Mouse (Mus musculus) liver, embryonic 16.5 days (tissue): ENCODE results near the gene Lekr1. TPM values are rescaled to one million over a fixed set of nuclear protein-coding genes. Genes with fewer than 3 reads are reported as not detected.

Experiments used
- ATAC-seq: fragments of 200-750 bp; cut with Nextera tagmentation; 2 replicates; pipeline ENCODE4 v1.8.0; 2017; ENCODE audit warnings: low read depth, mild to moderate bottlenecking, moderate number of reproducible peaks, moderate library complexity
- H3K27ac ChIP-seq: fragments of 300-500 bp; sonication (generic); 2 replicates; pipeline ENCODE4 v1.5.1; 2014; ENCODE audit warnings: mild to moderate bottlenecking, low read length
- H3K27me3 ChIP-seq: fragments of 300-500 bp; sonication (generic); 2 replicates; pipeline ENCODE4 v1.6.1; 2014; ENCODE audit warnings: low read depth, low read length, mixed read lengths; ENCODE audit not compliant: control insufficient read depth, insufficient read depth
- H3K36me3 ChIP-seq: fragments of 300-500 bp; sonication (generic); 2 replicates; pipeline ENCODE4 v1.6.1; 2014; ENCODE audit warnings: mild to moderate bottlenecking; ENCODE audit not compliant: control insufficient read depth, insufficient read depth
- H3K4me1 ChIP-seq: fragments of 300-500 bp; sonication (generic); 2 replicates; pipeline ENCODE4 v1.6.1; 2014; ENCODE audit warnings: low read depth, low read length, mixed read lengths; ENCODE audit not compliant: control insufficient read depth
- H3K4me2 ChIP-seq: fragments of 300-500 bp; sonication (generic); 2 replicates; pipeline ENCODE4 v1.6.1; 2014; ENCODE audit warnings: low read depth, low read length, mixed read lengths
- H3K4me3 ChIP-seq: fragments of 300-500 bp; sonication (generic); 2 replicates; pipeline ENCODE4 v1.5.1; 2014; ENCODE audit warnings: low read depth, mild to moderate bottlenecking, low read length
- H3K9ac ChIP-seq: fragments of 300-500 bp; sonication (generic); 2 replicates; pipeline ENCODE4 v1.6.1; 2014; ENCODE audit warnings: low read depth, low read length
- H3K9me3 ChIP-seq: fragments of 300-500 bp; sonication (generic); replicated peaks from 2 replicates; pipeline ENCODE4 v1.6.1; 2016; ENCODE audit warnings: low read length; ENCODE audit not compliant: control insufficient read depth
- WGBS: fragments of 180-500 bp; shearing (Covaris S2); extraction: QIAGEN DNeasy Blood & Tissue Kit; methylation state at CpG from one replicate; pipeline ENCODE4 v1.1.7; 2014; ENCODE audit not compliant: insufficient replicate concordance; 5-methylcytosine and 5-hydroxymethylcytosine counted together
- polyA plus RNA-seq: library from polyadenylated mRNA; unstranded; fragments of >200 nt; fragmentation: Nextera tagmentation; extraction: Ambion mirVana; gene quantifications from 2 replicates; pipeline ENCODE4 v1.2.1, GENCODE M21; 2015

Lekr1 gene
- polyA plus RNA-seq, 1 experiment from 2014 or later, result 0.94 TPM

DNA sequence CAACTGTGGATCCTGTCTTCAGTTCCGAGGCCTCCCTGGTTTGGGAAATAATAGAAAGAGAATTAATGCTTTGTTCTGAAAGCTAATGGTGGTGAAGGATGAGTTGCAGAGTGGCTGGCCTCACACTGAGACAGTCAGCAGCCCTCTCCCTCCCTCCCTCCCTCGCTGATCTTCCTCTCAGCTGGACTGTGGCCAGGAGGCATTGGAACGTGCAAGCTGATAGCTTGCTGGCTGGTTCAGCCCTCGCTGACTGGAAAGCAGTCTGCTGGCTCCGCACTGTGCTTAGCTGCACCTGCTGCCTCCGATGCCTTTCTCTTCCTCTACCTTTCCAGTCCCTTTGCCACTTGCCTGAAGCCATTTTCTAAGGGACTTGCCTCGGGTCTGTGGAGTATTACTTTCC lies 163.2 kb downstream of the Lekr1 start:
- H3K36me3 ChIP-seq, result no peaks in the 10 kb centered on the region
- no peak for ATAC-seq
- H3K4me3 ChIP-seq, result no peak overlapping the region
- H3K4me1 ChIP-seq, result no peaks in the 10 kb centered on the region
- no peaks in the 10 kb centered on the region for H3K9me3 ChIP-seq
- H3K27me3 ChIP-seq, result no peaks in the 10 kb centered on the region
- WGBS, result 32% methylated on average over 7 of the region's 7 CpGs
- no peak overlapping the region for H3K4me2 ChIP-seq
- H3K9ac ChIP-seq, result no peak overlapping the region
- no peak overlapping the region for H3K27ac ChIP-seq

DNA sequence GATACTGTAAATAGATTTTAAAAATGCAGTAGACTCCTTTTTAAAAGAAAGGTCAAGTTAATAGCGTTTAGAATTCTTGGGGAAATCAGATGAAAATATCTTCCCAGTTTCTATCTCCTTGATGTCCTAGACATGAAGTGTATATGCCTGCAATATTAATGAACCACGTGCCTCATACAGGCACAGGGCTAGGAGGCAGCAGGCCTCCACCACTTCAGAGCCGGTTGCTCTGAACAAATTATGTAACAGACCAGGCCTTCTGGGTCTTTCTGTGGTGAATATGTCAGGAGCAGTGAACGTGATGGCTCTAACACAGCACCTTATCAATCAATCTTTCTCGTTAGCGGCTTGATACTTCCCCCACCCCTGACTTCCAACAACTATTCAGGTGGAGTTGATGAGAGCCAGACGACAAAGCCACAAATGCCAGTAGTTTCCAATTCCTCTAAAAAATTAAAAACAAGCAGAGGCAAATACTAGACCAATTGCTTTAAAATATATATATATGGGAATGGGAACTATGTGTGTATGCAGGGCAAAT lies 164.0 kb downstream of the Lekr1 start:
- H3K9ac ChIP-seq, result no peak overlapping the region
- no peaks in the 10 kb centered on the region for H3K9me3 ChIP-seq
- H3K27me3 ChIP-seq, result no peaks in the 10 kb centered on the region
- 46% methylated on average over 7 of the region's 7 CpGs for WGBS
- H3K4me1 ChIP-seq, result no peaks in the 10 kb centered on the region
- no peaks in the 10 kb centered on the region for H3K36me3 ChIP-seq
- H3K27ac ChIP-seq, result no peak overlapping the region
- ATAC-seq, result no peak
- H3K4me3 ChIP-seq, result no peak overlapping the region
- H3K4me2 ChIP-seq, result no peak overlapping the region

DNA sequence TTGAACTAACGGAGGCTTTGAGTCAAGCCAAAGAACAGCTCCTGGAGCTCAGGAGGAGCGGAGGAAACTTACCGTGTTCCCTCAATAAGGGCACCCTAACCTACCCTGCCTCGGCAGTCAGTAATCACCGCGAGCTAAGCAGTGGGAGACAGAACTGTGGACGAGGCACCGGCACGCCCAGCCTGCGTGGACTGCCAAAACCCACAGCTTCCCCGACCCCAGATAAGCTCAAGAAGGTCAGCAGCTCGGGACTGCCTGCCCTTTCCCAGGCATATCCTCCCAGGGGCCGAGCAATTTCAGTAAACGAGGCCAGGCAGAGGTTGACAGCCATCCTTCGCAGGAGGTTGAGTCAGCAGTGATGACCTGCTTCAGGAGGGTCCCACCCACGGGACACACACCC lies 164.8 kb downstream of the Lekr1 start:
- ATAC-seq, result no peak
- 22% methylated on average over 16 of the region's 16 CpGs for WGBS
- Histone ChIP-seq H3K27ac (no peak overlapping the region), H3K4me3 (no peak overlapping the region), H3K4me1 (no peaks in the 10 kb centered on the region), H3K4me2 (no peak overlapping the region), H3K9me3 (no peaks in the 10 kb centered on the region), H3K27me3 (no peaks in the 10 kb centered on the region), H3K9ac (no peak overlapping the region), H3K36me3 (no peaks in the 10 kb centered on the region)

DNA sequence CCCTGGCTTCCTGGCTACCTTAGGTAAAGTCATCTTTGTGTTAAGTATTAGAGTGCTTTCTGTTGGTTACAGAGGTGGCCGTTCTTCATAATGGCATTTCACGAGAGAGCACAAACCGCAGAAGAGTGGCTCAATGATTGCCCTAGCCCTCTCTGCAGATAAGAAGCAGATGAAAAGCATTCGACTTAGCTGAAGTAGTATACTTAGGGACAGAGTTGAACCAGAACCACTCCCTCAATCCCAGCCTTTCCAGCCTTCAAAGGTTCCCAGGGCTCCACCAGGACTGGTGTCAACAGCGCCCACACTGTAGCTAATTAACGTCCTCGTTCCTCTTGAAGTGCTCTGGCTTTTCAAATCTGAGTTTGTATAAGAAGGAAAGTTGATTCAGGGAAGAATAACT lies 166.4 kb downstream of the Lekr1 start:
- no peak for ATAC-seq
- WGBS, result 34% methylated on average over 7 of the region's 7 CpGs
- no peaks in the 10 kb centered on the region for H3K9me3 ChIP-seq

DNA sequence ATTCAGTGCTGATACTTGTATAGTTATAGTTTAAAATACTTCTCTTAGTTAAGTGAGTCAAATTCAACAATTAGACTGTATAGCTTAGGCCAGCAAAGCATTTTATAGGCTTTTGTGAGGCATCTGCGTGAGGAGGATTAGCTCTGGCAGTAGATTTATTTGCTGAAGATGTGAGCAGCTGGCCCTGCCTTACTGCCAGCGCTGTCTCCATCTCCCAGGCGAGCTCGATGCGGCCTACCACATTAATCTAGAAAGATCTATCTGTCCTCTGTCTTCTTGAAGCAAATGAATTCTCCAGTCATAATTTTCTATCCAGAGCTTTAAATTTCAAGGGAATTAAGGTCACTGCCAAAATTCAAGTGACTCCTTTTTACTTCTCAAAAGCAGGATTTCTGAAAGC lies 170.4 kb downstream of the Lekr1 start:
- WGBS, result 70% methylated on average over 5 of the region's 5 CpGs
- ATAC-seq, result no peak

More for the DNA sequence above, 166.4 kb downstream of the Lekr1 start:
- no peak overlapping the region for H3K9ac ChIP-seq
- H3K36me3 ChIP-seq, result no peaks in the 10 kb centered on the region
- H3K4me3 ChIP-seq, result no peak overlapping the region
- H3K27me3 ChIP-seq, result no peaks in the 10 kb centered on the region
- no peak overlapping the region for H3K27ac ChIP-seq
- H3K4me1 ChIP-seq, result no peaks in the 10 kb centered on the region
- no peak overlapping the region for H3K4me2 ChIP-seq

DNA sequence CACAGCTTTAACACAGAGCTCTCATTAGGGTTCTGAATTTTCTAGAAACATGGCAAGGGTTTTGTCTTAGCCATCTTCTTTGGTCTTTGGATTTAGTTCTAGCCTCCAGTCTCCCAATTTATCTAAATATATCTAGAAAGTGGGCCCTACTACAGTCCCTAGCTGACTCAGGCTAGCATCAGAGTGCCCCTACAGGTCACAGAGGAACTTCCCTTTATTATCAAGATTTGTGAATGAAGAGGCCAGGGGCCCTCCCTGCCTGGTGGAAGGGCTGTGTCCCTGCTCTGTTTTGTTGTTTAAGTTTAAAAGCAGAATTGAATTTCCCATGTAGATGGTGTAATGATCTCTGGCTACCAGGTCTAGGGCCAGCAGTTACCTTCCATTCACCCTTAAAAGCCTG lies 173.6 kb downstream of the Lekr1 start:
- Histone ChIP-seq H3K4me2 (no peak overlapping the region), H3K27me3 (no peaks in the 10 kb centered on the region), H3K9ac (no peak overlapping the region), H3K4me1 (no peaks in the 10 kb centered on the region; the same call in 1 of the 2 replicates), H3K9me3 (no peaks in the 10 kb centered on the region), H3K27ac (no peak overlapping the region), H3K4me3 (no peak overlapping the region), H3K36me3 (no peaks in the 10 kb centered on the region)
- no peak for ATAC-seq

More for the DNA sequence above, 170.4 kb downstream of the Lekr1 start:
- H3K4me2 ChIP-seq, result no peak overlapping the region
- H3K27ac ChIP-seq, result no peak overlapping the region
- H3K4me3 ChIP-seq, result no peak overlapping the region
- no peaks in the 10 kb centered on the region for H3K27me3 ChIP-seq
- no peaks in the 10 kb centered on the region for H3K9me3 ChIP-seq
- no peaks in the 10 kb centered on the region for H3K36me3 ChIP-seq
- H3K4me1 ChIP-seq, result no peaks in the 10 kb centered on the region
- H3K9ac ChIP-seq, result no peak overlapping the region

DNA sequence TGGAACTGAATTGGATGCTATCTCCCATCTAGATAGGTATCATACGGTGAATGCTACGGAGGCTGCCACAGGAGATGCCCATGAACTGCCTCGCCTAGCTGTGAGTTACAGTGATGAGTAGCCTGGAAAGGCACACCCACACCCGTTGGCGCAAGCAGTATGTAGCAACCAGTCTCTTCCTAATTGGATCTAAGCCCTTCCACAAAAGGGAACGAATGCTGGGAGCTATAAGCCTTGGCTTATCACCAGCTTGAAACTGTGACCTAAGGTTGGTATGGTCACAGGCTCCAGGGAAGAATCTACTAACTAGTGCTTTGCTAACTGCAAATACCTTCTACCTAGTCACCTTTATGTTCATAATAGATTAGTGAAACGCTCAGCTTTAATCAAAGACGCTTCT lies 175.1 kb downstream of the Lekr1 start:
- H3K9ac ChIP-seq, result no peak overlapping the region
- ATAC-seq, result no peak
- H3K9me3 ChIP-seq, result no peaks in the 10 kb centered on the region
- 63% methylated on average over 8 of the region's 8 CpGs for WGBS
- H3K4me2 ChIP-seq, result no peak overlapping the region
- no peaks in the 10 kb centered on the region for H3K36me3 ChIP-seq
- H3K27ac ChIP-seq, result no peak overlapping the region
- H3K4me3 ChIP-seq, result no peak overlapping the region
- H3K27me3 ChIP-seq, result no peaks in the 10 kb centered on the region
- H3K4me1 ChIP-seq, result no peaks in the 10 kb centered on the region; the same call in 1 of the 2 replicates

DNA sequence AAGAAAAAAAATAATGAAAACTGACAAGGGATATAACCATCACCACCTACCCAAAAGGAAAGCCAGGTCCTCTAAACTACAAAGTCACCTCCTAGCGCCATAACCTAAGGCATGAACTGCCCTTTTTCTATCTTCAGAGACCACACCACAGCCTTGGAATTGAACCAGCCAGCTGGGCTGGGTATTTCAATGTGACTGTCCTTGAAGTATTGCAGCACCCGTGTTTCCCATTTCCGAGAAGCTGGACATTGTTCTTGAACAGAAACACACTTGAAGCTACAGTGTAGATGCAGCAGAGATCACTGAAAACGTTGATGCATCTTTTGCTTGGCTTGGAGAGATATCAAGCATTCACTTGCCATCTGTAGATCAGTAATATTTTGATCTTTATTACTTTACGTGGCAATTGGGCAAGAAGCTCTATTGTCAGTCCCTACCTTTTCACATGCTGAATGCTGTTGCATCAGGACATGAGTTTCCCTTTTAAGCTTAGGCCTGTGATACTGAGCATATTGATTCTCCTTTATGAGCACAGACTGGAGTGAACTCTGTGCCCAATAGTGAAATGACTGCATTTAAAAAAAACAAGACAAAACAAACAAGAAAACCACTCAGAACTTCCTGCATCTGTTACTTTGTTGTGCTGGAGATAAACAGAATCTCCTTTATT lies 176.6 kb downstream of the Lekr1 start:
- no peak overlapping the region for H3K4me2 ChIP-seq
- H3K4me1 ChIP-seq, result no peaks in the 10 kb centered on the region; the same call in 1 of the 2 replicates
- no peaks in the 10 kb centered on the region for H3K9me3 ChIP-seq
- no peaks in the 10 kb centered on the region for H3K36me3 ChIP-seq
- no peak overlapping the region for H3K27ac ChIP-seq
- H3K4me3 ChIP-seq, result no peak overlapping the region
- H3K27me3 ChIP-seq, result no peaks in the 10 kb centered on the region
- no peak overlapping the region for H3K9ac ChIP-seq
- 55% methylated on average over 5 of the region's 5 CpGs for WGBS
- no peak for ATAC-seq

DNA sequence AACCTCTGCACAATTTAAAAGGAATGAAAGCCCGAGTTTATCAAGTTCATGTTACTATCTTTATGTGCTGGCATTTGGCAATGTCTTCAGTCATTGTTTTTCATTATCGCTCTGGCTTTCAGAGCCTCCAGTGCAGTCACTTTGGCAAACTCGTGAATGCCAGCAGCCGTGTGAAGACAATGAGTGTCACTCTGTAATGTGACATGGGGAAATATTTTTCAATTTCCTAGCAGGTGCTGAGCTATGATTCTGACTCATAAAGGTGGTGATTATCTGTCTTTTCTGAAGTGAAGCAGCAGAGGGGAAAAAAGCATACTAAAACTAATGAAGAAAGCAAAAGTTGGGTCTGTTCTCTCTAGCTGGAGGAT lies 177.1 kb downstream of the Lekr1 start:
- H3K4me3 ChIP-seq, result no peak overlapping the region
- no peaks in the 10 kb centered on the region for H3K9me3 ChIP-seq
- no peaks in the 10 kb centered on the region for H3K36me3 ChIP-seq
- H3K27ac ChIP-seq, result no peak overlapping the region
- H3K4me2 ChIP-seq, result no peak overlapping the region
- H3K27me3 ChIP-seq, result no peaks in the 10 kb centered on the region
- ATAC-seq, result no peak
- WGBS, result 44% methylated on average over 4 of the region's 4 CpGs
- H3K9ac ChIP-seq, result no peak overlapping the region
- H3K4me1 ChIP-seq, result no peaks in the 10 kb centered on the region; the same call in 1 of the 2 replicates
